Mouse (Mus musculus) heart, adult 2 months (tissue): ENCODE data around the gene Maff.

Experiments used
- CTCF ChIP-seq: fragments of 200-600 bp; IDR thresholded peaks from 2 replicates; pipeline ENCODE4 v1.8.1; 2022; ENCODE audit warnings: antibody characterized with exemption, mild to moderate bottlenecking, moderate library complexity
- EP300 ChIP-seq: fragments of 200-500 bp; IDR thresholded peaks from 2 replicates; pipeline ENCODE4 v1.6.1; 2011; ENCODE audit warnings: low read depth, low read length, control low read depth; ENCODE audit not compliant: insufficient read depth

DNA sequence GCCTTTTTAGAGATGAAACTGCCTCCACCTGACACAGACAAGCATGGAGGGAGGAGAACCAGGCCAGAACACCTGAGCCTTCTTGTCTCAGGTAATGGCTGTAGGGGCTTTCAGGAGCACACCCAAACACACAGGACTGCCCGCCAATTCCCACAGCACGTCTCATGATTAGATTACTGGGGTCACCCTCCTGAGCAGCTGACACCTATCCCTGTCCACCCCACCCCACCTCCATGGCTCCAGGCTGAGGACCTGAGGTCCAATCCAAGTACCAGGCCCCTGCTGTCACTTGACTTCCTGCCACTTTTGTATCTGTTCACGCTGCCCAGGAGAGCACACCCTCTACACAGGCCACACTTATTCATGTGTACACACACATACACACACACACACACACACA lies 20.7 kb upstream of the Maff start:
- TF ChIP-seq CTCF (no peak), EP300 (no peak)
